Mouse (Mus musculus): ENCODE measurements around the gene Camk2b.

DNA sequence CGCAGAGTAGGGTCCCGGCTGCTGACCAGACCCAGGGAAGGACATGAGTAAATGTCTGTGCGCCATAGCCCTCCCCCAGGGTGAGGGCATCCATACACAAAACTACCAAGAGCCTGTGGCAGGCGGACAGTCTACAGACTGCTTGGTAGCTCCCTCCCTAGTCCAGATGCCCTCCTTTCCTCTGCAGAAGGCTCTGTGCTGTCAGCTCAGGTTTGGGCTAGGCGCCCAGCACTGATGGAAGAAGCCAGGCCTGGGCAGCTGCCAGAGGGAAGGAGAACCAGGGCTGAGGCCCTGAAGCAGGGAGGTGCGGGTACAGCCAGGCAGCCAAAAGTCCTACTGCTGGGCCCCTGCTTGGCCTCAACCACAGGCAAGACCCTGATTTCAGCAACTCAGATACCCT, 35.5 kb downstream of the Camk2b start:
- TF ChIP-seq POLR2A (IDR thresholded peaks at IDR 0.05; ENCODE audit: low read depth, low read length) (no peak), CTCF (IDR thresholded peaks at IDR 0.05; ENCODE audit: borderline replicate concordance, insufficient read depth, low read length) (no peak)

All from embryonic fibroblast, embryonic 13.5 days (primary cell).